Mouse (Mus musculus): ENCODE measurements around the gene Tspan32.

Tspan32 gene

GRCm38 (mm10) chr7:143008370-143008926 is 3.6 kb downstream of the Tspan32 start:
- peak; percentile 37 for DNase-seq

- DNase-seq, result no peak
Measured at GRCm38 (mm10) chr7:143008996-143009665, 4.3 kb downstream of the Tspan32 start.

GRCm38 (mm10) chr7:143009996-143010395 is 5.2 kb downstream of the Tspan32 start:
- DNase-seq, result no peak

GRCm38 (mm10) chr7:143011226-143011625 is 6.4 kb downstream of the Tspan32 start:
- no peak for DNase-seq

- DNase-seq, result no peak
Measured at GRCm38 (mm10) chr7:143012230-143012875, 7.5 kb downstream of the Tspan32 start.

- DNase-seq, result peak; percentile 85
Measured at GRCm38 (mm10) chr7:143013420-143014178, 8.8 kb downstream of the Tspan32 start.

- DNase-seq, result no peak
Measured at GRCm38 (mm10) chr7:143014862-143015659, 10.2 kb downstream of the Tspan32 start.

GRCm38 (mm10) chr7:143015755-143016423 is 11.0 kb downstream of the Tspan32 start:
- DNase-seq, result peak; percentile 82

- no peak for DNase-seq
Measured at GRCm38 (mm10) chr7:143016424-143017142, 11.7 kb downstream of the Tspan32 start.

- no peak for DNase-seq
Measured at GRCm38 (mm10) chr7:143017181-143017580, 12.3 kb downstream of the Tspan32 start.

- no peak for DNase-seq
Measured at GRCm38 (mm10) chr7:143020040-143020439, 15.2 kb downstream of the Tspan32 start.

GRCm38 (mm10) chr7:143020764-143021163 is 15.9 kb downstream of the Tspan32 start:
- DNase-seq, result peak; percentile 82

- peak; percentile 67 for DNase-seq
Measured at GRCm38 (mm10) chr7:143021356-143022164, 16.7 kb downstream of the Tspan32 start.

- no peak for DNase-seq
Measured at GRCm38 (mm10) chr7:143023499-143023898, 18.7 kb downstream of the Tspan32 start.

- no peak for DNase-seq
Measured at GRCm38 (mm10) chr7:143024293-143024692, 19.4 kb downstream of the Tspan32 start.

- no peak for DNase-seq
Measured at GRCm38 (mm10) chr7:143025496-143025895, 20.6 kb downstream of the Tspan32 start.

- no peak for DNase-seq
Measured at GRCm38 (mm10) chr7:143027196-143027595, 22.4 kb downstream of the Tspan32 start.

- DNase-seq, result no peak
Measured at GRCm38 (mm10) chr7:143031816-143032215, 27.0 kb downstream of the Tspan32 start.

GRCm38 (mm10) chr7:143033581-143033980 is 28.7 kb downstream of the Tspan32 start:
- DNase-seq, result no peak

- no peak for DNase-seq
Measured at GRCm38 (mm10) chr7:143034112-143034511, 29.3 kb downstream of the Tspan32 start.

Measured in layer of hippocampus, adult 9-11 months (tissue).